Mouse (Mus musculus): ENCODE measurements around the gene Acsl5.

DNA sequence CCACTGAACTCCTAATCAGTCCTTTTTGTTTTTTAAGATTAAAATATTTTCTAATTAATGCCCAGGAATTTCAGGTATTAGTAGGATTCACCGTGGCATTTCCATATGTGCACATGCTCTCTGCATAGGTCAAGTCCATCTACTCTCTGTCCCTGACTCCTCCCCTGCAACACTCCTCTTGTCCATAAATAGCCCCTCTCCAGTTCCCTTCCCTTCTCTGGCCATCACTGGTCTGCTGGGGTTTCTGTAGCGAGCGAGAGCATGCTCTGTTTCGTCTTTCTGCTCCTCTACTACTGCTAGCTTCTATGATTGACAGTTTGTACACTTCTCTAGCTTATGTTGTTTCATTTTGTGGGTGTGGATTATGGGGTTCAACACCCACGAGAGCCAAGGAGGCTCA lies 80.0 kb downstream of the Acsl5 start:
- no peak for TF ChIP-seq GATA1 (IDR thresholded peaks at IDR 0.05; ENCODE audit: borderline replicate concordance, low read length)
- TF ChIP-seq FLI1 (IDR thresholded peaks at IDR 0.05; ENCODE audit: low read length): no peak

Measured in megakaryocyte, embryonic 14.5 days (primary cell).